Mouse (Mus musculus) CD4-positive, CD25-positive, alpha-beta regulatory T cell, adult 4 months (primary cell): ENCODE measurements around the gene Gm20737. TPM values are rescaled to one million over a fixed set of nuclear protein-coding genes. Genes with fewer than 3 reads are reported as not detected.
"Not testable (repeated sequence)": the region's sequence is repeated elsewhere in the genome, so short reads cannot be mapped to it uniquely, and the experiment has no call there.

ENCODE experiments used
- ATAC-seq: one replicate; pipeline ENCODE4 v1.8.0; 2017
- polyA plus RNA-seq, 2 experiments: library from polyadenylated mRNA; unstranded; fragments of 100-300 nt; shearing (Covaris generic); gene quantifications; one replicate each; pipeline ENCODE4 v1.2.1; 2017

The Gm20737 gene
- not detected for polyA plus RNA-seq

DNA sequence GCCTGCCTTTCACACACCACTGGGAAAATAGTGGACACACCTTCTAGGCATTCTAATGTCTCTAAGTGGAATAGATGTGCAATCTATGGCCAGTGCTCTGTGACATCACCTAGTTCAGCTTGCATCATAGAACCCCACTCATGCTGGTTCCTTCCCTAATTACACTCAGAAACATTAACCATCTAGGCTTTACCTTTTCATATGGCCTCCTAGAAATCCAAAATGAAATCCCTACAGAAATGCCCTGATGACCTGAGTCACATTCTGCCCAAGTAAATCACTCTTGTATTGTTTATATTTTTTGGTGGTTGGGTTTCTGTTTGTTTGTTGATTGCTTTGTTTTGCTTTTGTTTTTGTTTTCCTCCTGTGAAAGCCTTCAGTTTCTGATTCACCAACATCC, at the start of gene Gm20737:
Gene Gm20737, minus strand, starts transcription at position 101 of the 400 bp plus-strand sequence.
- not testable (repeated sequence) for ATAC-seq

DNA sequence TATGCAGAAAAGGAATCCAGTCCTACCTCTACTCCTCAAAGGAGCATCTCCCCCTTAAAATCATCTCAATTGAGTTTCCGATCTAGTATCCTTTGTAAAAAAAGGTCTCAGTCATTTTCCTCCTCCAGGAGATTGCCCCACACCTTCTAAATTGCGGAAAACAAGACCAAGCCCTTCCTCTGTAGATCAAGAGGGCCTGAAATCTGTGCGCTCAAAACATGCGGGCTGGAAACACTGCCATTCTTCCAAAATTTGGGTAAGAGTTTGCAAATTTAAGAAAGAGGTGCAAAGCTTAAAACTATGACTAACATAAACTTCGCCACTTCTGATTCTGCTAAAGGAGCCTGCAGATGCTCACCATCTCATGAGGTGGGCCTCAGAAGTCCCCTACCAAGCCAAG, 17.3 kb upstream of the Gm20737 start, which contains the start of gene Gm21775:
Gene Gm21775, plus strand, starts transcription at position 301 of the 400 bp plus-strand sequence.
- not testable (repeated sequence) for ATAC-seq

Other genes with a start within 250 kb of the Gm20737 start
- gene Gm20834, start 211.5 kb downstream of the Gm20737 start, polyA plus RNA-seq = not detected
- gene Gm28510, start 123.3 kb downstream of the Gm20737 start, polyA plus RNA-seq = not detected
- not detected for gene Gm21775, start 17.4 kb upstream of the Gm20737 start, polyA plus RNA-seq
- not detected for gene Gm21900, start 80.3 kb upstream of the Gm20737 start, polyA plus RNA-seq
- gene Gm20777, start 216.4 kb upstream of the Gm20737 start, polyA plus RNA-seq = not detected